Mouse (Mus musculus): Measurements from ENCODE around the gene Aox2. TPM values are rescaled to one million over a fixed set of nuclear protein-coding genes. Genes with fewer than 3 reads are reported as not detected.

Aox2 gene
- polyA plus RNA-seq, 1 experiment from 2014 or later, result 0.05 TPM

DNA sequence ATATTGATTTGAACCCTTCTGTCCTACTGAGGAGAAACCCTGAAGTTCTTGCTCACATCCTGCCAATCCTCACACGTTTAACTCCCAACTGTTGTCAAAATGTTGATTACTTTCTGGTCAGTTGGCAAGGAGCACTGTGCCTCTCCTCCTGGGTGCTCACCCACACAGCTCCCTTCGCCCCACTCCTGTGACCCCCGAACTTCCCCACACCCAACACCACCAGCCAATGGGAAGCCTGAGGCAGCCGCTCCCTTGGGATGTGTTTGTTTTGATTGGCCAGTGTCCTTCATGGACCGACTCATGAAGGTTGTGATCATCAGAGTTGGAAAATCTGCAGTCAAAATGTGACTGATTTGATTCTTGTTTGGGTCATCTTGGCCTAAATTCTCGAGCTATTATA, 20.2 kb downstream of the Aox2 start:
- 75% methylated on average over 6 of the region's 6 CpGs for WGBS
- Histone ChIP-seq H3K4me1 (replicated peaks; ENCODE audit: control insufficient read depth, insufficient read depth, low read length) (no peaks in the 10 kb centered on the region), H3K4me2 (replicated peaks) (no peak overlapping the region), H3K36me3 (replicated peaks; ENCODE audit: control insufficient read depth, insufficient read depth) (no peaks in the 10 kb centered on the region), H3K9ac (no peak overlapping the region), H3K27me3 (ENCODE audit: control insufficient read depth, insufficient read depth, low read length) (no peaks in the 10 kb centered on the region), H3K4me3 (replicated peaks; ENCODE audit: low read length) (no peak overlapping the region), H3K9me3 (ENCODE audit: control insufficient read depth, low read length) (no peaks in the 10 kb centered on the region), H3K27ac (no peak overlapping the region)
- no peak for DNase-seq (ENCODE audit: low spot score)
- ATAC-seq (ENCODE audit: low FRiP score), result no peak

DNA sequence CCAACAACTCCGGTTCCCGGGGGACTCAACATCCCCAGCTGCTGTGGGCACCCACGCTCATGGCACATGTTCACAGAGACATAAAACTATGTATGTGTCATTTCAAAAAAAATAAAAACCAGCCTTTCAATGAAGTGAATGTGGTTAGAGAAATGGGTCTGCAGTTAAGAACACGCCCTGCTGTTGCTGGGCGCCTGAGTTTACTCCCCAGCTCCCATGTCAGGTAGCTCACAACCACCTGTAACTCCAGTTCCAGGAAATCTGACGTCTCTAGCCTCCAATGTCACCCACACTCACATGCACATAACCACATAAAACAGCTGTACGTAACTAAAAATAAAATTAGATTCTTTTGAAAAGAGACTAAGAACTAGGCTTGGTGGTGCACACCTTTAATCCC, 22.9 kb downstream of the Aox2 start:
- H3K9me3 ChIP-seq (ENCODE audit: control insufficient read depth, low read length), result no peaks in the 10 kb centered on the region
- H3K9ac ChIP-seq, result no peak overlapping the region
- no peak overlapping the region for H3K27ac ChIP-seq
- 95% methylated on average over 7 of the region's 7 CpGs for WGBS
- ATAC-seq (ENCODE audit: low FRiP score) (no peak), DNase-seq (ENCODE audit: low spot score) (no peak)
- no peaks in the 10 kb centered on the region for H3K4me1 ChIP-seq (replicated peaks; ENCODE audit: control insufficient read depth, insufficient read depth, low read length)
- no peak overlapping the region for H3K4me2 ChIP-seq (replicated peaks)
- no peaks in the 10 kb centered on the region for H3K36me3 ChIP-seq (replicated peaks; ENCODE audit: control insufficient read depth, insufficient read depth)
- H3K27me3 ChIP-seq (ENCODE audit: control insufficient read depth, insufficient read depth, low read length), result no peaks in the 10 kb centered on the region
- no peak overlapping the region for H3K4me3 ChIP-seq (replicated peaks; ENCODE audit: low read length)

DNA sequence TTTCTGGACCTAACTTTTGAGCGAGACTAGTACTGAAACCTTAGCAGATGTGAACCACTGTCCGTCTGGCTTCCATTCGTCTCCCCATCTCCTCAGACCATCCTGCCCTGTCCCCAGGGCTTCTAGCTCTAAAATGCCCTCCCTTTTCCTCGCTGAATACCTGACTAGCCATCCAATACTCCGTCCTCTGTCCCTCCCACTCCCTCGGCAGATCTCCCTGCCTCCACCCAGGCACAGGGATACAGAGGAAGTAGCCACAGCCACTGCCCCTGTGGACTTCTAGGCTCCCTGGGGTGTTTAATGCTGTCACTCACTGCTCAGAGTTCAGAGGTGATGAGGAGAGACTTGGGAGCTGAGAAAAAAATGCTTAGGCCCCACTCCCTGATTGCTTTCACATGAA, 23.9 kb downstream of the Aox2 start:
- H3K4me1 ChIP-seq (replicated peaks; ENCODE audit: control insufficient read depth, insufficient read depth, low read length), result no peaks in the 10 kb centered on the region
- H3K4me2 ChIP-seq (replicated peaks), result no peak overlapping the region
- H3K4me3 ChIP-seq (replicated peaks; ENCODE audit: low read length), result no peak overlapping the region
- 74% methylated on average over 5 of the region's 6 CpGs for WGBS
- H3K27ac ChIP-seq, result no peak overlapping the region
- no peak overlapping the region for H3K9ac ChIP-seq
- DNase-seq (ENCODE audit: low spot score), result no peak
- no peaks in the 10 kb centered on the region for H3K27me3 ChIP-seq (ENCODE audit: control insufficient read depth, insufficient read depth, low read length)
- ATAC-seq (ENCODE audit: low FRiP score), result no peak
- no peaks in the 10 kb centered on the region for H3K9me3 ChIP-seq (ENCODE audit: control insufficient read depth, low read length)
- no peaks in the 10 kb centered on the region for H3K36me3 ChIP-seq (replicated peaks; ENCODE audit: control insufficient read depth, insufficient read depth)

DNA sequence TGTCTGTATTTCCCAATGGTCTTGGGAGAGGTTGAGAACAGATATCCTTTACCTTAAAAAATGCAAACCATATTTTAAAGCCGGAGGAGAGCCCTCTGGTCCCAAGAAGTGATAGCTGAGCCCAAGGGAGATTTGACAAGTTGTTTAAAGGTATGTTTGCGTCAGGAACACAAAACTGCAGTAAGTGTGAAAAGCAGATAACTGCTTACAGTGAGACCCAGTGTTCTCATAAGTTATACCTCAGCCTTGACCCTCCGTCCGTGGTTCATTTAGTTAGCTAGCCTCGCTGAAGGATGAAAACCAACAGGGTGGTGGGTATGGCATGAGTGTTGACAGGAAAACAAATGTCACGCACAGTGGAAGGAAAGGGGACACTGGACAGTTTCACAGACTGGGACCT, 24.9 kb downstream of the Aox2 start:
- Histone ChIP-seq H3K9me3 (ENCODE audit: control insufficient read depth, low read length) (no peaks in the 10 kb centered on the region), H3K4me1 (replicated peaks; ENCODE audit: control insufficient read depth, insufficient read depth, low read length) (no peaks in the 10 kb centered on the region), H3K36me3 (replicated peaks; ENCODE audit: control insufficient read depth, insufficient read depth) (no peaks in the 10 kb centered on the region), H3K27ac (no peak overlapping the region), H3K4me2 (replicated peaks) (no peak overlapping the region), H3K4me3 (replicated peaks; ENCODE audit: low read length) (no peak overlapping the region), H3K27me3 (ENCODE audit: control insufficient read depth, insufficient read depth, low read length) (no peaks in the 10 kb centered on the region), H3K9ac (no peak overlapping the region)
- DNase-seq (ENCODE audit: low spot score) (no peak), ATAC-seq (ENCODE audit: low FRiP score) (no peak)
- 95% methylated on average over 6 of the region's 6 CpGs for WGBS

DNA sequence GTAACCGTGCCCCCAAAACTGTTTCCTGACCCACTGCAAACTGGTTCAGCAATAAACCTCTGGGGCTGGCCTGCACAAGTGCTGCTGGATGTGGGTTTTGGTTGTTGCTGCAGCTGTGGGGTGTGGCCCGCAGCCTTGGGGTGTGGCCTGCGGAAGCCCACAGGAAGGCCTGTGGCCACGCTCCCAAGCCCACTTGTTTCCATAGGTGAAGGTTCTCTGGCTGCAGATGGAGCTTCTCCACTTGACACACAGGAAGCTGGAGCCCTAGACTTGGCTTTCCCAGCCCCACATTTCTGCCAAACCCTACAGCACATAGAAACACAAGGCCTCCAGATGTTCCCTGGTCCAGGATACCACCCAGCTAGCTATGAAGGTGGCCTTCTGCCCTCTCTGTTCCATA, 25.6 kb downstream of the Aox2 start:
- Histone ChIP-seq H3K4me3 (replicated peaks; ENCODE audit: low read length) (no peak overlapping the region), H3K36me3 (replicated peaks; ENCODE audit: control insufficient read depth, insufficient read depth) (no peaks in the 10 kb centered on the region), H3K9me3 (ENCODE audit: control insufficient read depth, low read length) (no peaks in the 10 kb centered on the region), H3K4me1 (replicated peaks; ENCODE audit: control insufficient read depth, insufficient read depth, low read length) (no peaks in the 10 kb centered on the region), H3K9ac (no peak overlapping the region), H3K27ac (no peak overlapping the region), H3K4me2 (replicated peaks) (no peak overlapping the region), H3K27me3 (ENCODE audit: control insufficient read depth, insufficient read depth, low read length) (no peaks in the 10 kb centered on the region)
- WGBS, result 90% methylated on average over 4 of the region's 4 CpGs
- DNase-seq (ENCODE audit: low spot score) (no peak), ATAC-seq (ENCODE audit: low FRiP score) (no peak)

DNA sequence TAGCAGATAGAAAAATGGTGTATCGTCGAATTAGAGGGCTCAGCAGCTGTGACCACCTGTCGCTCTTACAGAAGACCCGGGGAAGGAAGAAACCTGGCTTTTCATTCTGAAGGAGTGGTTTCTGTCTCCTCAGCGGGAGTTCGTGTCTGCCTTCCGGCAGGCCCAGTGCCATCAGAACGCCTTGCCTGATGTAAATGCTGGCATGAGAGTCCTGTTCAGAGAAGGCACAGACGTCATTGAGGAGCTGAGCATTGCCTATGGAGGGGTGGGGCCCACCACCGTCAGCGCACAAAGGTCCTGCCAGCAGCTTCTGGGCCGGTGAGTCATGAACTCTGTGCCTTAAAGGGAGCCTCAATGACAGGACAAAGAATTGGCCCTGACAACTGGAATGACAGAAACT, 26.2 kb downstream of the Aox2 start:
- Histone ChIP-seq H3K4me3 (replicated peaks; ENCODE audit: low read length) (no peak overlapping the region), H3K36me3 (replicated peaks; ENCODE audit: control insufficient read depth, insufficient read depth) (no peaks in the 10 kb centered on the region), H3K9ac (no peak overlapping the region), H3K4me1 (replicated peaks; ENCODE audit: control insufficient read depth, insufficient read depth, low read length) (no peaks in the 10 kb centered on the region), H3K4me2 (replicated peaks) (no peak overlapping the region), H3K27me3 (ENCODE audit: control insufficient read depth, insufficient read depth, low read length) (no peaks in the 10 kb centered on the region), H3K27ac (no peak overlapping the region), H3K9me3 (ENCODE audit: control insufficient read depth, low read length) (no peaks in the 10 kb centered on the region)
- WGBS, result 61% methylated on average over 12 of the region's 12 CpGs
- ATAC-seq (ENCODE audit: low FRiP score) (no peak), DNase-seq (ENCODE audit: low spot score) (no peak)

DNA sequence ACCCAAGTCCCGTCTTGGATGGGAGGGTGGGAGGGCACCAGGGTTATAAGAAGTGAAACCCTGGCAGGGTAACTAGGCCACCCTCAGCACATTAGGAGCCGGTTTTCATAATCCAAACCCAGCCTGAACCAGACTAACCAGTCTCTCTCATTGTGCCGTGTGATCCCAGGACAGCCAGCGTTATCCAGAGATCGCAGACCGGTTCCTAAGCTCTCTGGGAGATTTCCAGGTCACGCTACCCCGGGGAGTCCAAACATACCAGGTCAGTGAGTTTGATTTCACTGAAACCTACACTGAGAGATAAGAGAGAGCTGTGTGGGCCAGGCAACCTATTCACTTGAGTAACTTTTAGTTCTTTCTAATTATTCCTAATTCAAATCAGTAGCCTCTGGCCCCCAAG, 29.1 kb downstream of the Aox2 start:
- WGBS, result 86% methylated on average over 8 of the region's 8 CpGs
- no peaks in the 10 kb centered on the region for H3K4me1 ChIP-seq (replicated peaks; ENCODE audit: control insufficient read depth, insufficient read depth, low read length)
- no peaks in the 10 kb centered on the region for H3K27me3 ChIP-seq (ENCODE audit: control insufficient read depth, insufficient read depth, low read length)
- ATAC-seq (ENCODE audit: low FRiP score), result no peak
- H3K27ac ChIP-seq, result no peak overlapping the region
- no peak for DNase-seq (ENCODE audit: low spot score)
- H3K36me3 ChIP-seq (replicated peaks; ENCODE audit: control insufficient read depth, insufficient read depth), result no peaks in the 10 kb centered on the region
- no peaks in the 10 kb centered on the region for H3K9me3 ChIP-seq (ENCODE audit: control insufficient read depth, low read length)
- no peak overlapping the region for H3K4me2 ChIP-seq (replicated peaks)
- no peak overlapping the region for H3K4me3 ChIP-seq (replicated peaks; ENCODE audit: low read length)
- H3K9ac ChIP-seq, result no peak overlapping the region

DNA sequence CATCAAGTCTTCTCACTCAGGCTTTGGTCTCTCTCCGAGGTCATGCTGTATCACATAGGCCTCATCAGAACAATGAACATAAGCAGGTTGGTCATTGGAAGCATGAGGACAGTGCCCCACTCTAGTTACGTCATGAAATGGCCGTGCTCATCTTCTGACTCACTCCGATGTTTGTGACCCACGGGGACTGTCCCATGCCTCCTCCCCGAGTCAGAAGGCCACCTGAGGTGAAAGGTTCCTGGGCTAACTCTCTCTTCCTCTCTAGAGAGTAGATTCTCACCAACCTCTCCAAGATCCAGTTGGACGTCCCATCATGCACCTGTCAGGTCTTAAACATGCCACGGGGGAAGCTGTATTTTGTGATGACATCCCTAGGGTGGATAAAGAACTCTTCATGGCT, 30.5 kb downstream of the Aox2 start:
- Histone ChIP-seq H3K36me3 (replicated peaks; ENCODE audit: control insufficient read depth, insufficient read depth) (no peaks in the 10 kb centered on the region), H3K9ac (no peak overlapping the region), H3K27me3 (ENCODE audit: control insufficient read depth, insufficient read depth, low read length) (no peaks in the 10 kb centered on the region), H3K9me3 (ENCODE audit: control insufficient read depth, low read length) (no peaks in the 10 kb centered on the region), H3K4me2 (replicated peaks) (no peak overlapping the region), H3K4me3 (replicated peaks; ENCODE audit: low read length) (no peak overlapping the region), H3K4me1 (replicated peaks; ENCODE audit: control insufficient read depth, insufficient read depth, low read length) (no peaks in the 10 kb centered on the region), H3K27ac (no peak overlapping the region)
- 91% methylated on average over 8 of the region's 8 CpGs for WGBS
- ATAC-seq (ENCODE audit: low FRiP score), result no peak
- DNase-seq (ENCODE audit: low spot score), result no peak

DNA sequence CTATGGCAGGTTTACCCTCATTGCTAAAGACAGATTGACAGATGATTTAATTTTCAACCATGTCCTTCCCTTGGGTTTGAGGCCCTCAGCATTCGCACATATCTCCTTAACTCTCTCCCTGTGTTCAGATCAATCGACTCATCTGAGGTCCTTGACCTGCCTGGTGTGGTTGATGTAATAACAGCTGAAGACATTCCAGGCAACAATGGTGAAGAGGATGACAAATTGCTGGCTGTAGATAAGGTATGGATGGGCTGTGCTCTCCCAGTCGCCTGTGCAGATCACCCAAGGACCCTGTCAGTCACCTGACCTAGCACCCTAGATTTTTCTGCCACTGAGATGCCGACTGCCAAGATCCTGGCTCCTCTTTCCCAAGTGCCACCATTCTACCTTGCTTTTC, 31.7 kb downstream of the Aox2 start:
- Histone ChIP-seq H3K4me3 (replicated peaks; ENCODE audit: low read length) (no peak overlapping the region), H3K4me1 (replicated peaks; ENCODE audit: control insufficient read depth, insufficient read depth, low read length) (no peaks in the 10 kb centered on the region), H3K4me2 (replicated peaks) (no peak overlapping the region), H3K9me3 (ENCODE audit: control insufficient read depth, low read length) (no peaks in the 10 kb centered on the region), H3K9ac (no peak overlapping the region), H3K27me3 (ENCODE audit: control insufficient read depth, insufficient read depth, low read length) (no peaks in the 10 kb centered on the region), H3K27ac (no peak overlapping the region), H3K36me3 (replicated peaks; ENCODE audit: control insufficient read depth, insufficient read depth) (no peaks in the 10 kb centered on the region)
- DNase-seq (ENCODE audit: low spot score) (no peak), ATAC-seq (ENCODE audit: low FRiP score) (no peak)
- 80% methylated on average over 4 of the region's 4 CpGs for WGBS

DNA sequence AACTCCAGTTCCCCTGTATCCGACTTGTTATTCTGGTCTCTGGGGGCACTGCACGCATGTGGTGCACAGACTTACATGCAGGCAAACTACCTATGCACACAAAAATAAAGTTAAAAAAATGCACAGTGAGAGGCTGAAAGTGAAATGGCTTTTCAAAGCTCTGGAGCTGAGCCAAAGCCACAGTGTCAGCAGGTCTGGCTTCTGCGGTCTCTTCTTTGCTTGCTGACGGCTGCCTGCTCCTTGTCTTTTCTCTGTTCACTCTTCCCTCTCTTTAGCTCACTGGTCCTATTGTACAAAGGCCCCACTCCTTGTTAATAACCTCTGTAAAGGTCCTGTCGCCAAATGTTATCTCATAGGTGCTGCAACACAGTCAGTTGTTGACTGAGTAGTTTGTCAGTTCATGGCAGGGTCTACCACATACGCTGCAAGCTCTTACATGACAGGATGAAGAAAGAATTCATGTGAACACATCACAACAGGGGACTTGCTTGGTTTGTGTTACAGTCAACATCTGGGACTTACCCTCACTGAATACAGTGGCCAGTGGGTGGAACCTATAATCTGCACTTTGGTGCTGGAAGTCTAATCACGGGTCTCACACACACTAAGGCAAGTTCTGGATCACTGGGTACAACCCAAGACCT, 33.2 kb downstream of the Aox2 start:
- Histone ChIP-seq H3K9me3 (ENCODE audit: control insufficient read depth, low read length) (no peaks in the 10 kb centered on the region), H3K27me3 (ENCODE audit: control insufficient read depth, insufficient read depth, low read length) (no peaks in the 10 kb centered on the region), H3K4me2 (replicated peaks) (no peak overlapping the region), H3K4me1 (replicated peaks; ENCODE audit: control insufficient read depth, insufficient read depth, low read length) (no peaks in the 10 kb centered on the region), H3K36me3 (replicated peaks; ENCODE audit: control insufficient read depth, insufficient read depth) (no peaks in the 10 kb centered on the region), H3K4me3 (replicated peaks; ENCODE audit: low read length) (no peak overlapping the region), H3K27ac (no peak overlapping the region), H3K9ac (no peak overlapping the region)
- DNase-seq (ENCODE audit: low spot score), result no peak
- 81% methylated on average over 7 of the region's 7 CpGs for WGBS
- ATAC-seq (ENCODE audit: low FRiP score), result no peak
